Mouse (Mus musculus) B cell, adult 67 days (primary cell): Measurements from ENCODE around the gene Gm5591. TPM values are rescaled to one million over a fixed set of nuclear protein-coding genes. Genes with fewer than 3 reads are reported as not detected.

Experiments used
- total RNA-seq, 2 experiments: library from RNA; stranded (reverse); gene quantifications; 4 replicates each; pipeline ENCODE4 v1.2.4; 2023

Gene Gm5591
- total RNA-seq: not detected

GRCm38 (mm10) chr7:38528093-38528492 is at the start of gene Gm5591:
Gene Gm5591, minus strand, starts transcription at chr7:38528193.

